Mouse (Mus musculus): ENCODE results near the gene Syngr1. TPM values are rescaled to one million over a fixed set of nuclear protein-coding genes. Genes with fewer than 3 reads are reported as not detected.
A peak's percentile ranks its signal among the peaks of the same experiment; 100 is the strongest.

Syngr1 gene
- polyA plus RNA-seq, 1 experiment from 2014 or later: 10.3 TPM

DNA sequence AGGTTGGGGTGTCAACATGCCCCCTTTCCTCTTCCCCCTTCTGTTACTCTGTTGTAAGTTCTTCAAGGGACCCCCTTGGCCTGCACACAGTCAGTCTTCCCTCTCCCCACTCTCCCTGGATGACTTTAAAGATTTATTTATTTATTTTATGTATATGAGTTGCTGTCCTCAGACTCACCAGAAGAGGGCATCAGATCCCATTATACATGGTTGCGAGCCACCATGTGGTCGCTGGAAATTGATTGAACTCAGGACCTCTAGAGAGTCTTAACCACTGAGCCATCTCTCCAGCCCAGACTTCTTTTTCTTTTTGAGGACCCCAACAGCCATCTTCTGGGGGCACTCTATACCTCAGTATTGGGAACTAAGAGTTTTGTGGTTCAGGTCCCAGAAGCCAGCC is 21.4 kb downstream of the Syngr1 start:
- no peaks in the 10 kb centered on the region for H3K27me3 ChIP-seq (ENCODE audit: insufficient read depth, low read length)
- H3K27ac ChIP-seq (ENCODE audit: low read depth): no peak overlapping the region
- H3K9ac ChIP-seq (replicated peaks): no peak overlapping the region
- ATAC-seq: no peak
- peak; percentile 60 for TF ChIP-seq CTCF (IDR thresholded peaks at IDR 0.05; ENCODE audit: low read depth)
- TF ChIP-seq EP300 (IDR thresholded peaks at IDR 0.05; ENCODE audit: low read depth): no peak
- no peaks in the 10 kb centered on the region for H3K36me3 ChIP-seq (replicated peaks; ENCODE audit: insufficient read depth, low read length)
- H3K4me1 ChIP-seq (ENCODE audit: insufficient read depth): peaks cover 6% of the 10 kb centered on the region; the same call in 1 of the 2 replicates
- WGBS (ENCODE audit: insufficient replicate concordance): 43% methylated on average over 2 of the region's 2 CpGs
- no peak overlapping the region for H3K4me3 ChIP-seq (ENCODE audit: low read depth, low read length)
- DNase-seq: no peak
- H3K9me3 ChIP-seq (ENCODE audit: low read length): no peaks in the 10 kb centered on the region
- H3K4me2 ChIP-seq (ENCODE audit: low read depth, low read length): no peak overlapping the region

DNA sequence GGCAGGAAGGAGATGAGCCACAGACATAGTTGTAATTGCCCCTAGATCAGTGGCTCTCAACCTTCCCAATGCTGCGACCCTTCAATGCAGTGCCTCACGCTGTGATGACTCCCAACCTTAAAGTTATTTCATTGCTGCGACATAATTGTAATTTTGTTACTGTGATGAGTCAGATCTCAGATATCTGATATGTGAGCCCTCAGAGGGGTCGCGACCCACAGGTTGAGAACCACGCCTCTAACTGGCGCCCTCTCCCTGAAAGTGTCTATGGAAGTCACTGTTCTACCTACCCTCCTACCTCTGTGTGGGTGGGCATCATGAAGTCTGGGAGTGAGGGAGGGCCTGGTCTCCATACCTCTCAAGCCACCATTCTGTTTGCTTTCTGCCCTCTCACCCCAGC is 23.3 kb downstream of the Syngr1 start:
- Histone ChIP-seq H3K4me1 (ENCODE audit: insufficient read depth) (peaks cover 7% of the 10 kb centered on the region; the same call in 1 of the 2 replicates), H3K4me3 (ENCODE audit: low read depth, low read length) (no peak overlapping the region), H3K36me3 (replicated peaks; ENCODE audit: insufficient read depth, low read length) (no peaks in the 10 kb centered on the region), H3K9ac (replicated peaks) (no peak overlapping the region), H3K9me3 (ENCODE audit: low read length) (no peaks in the 10 kb centered on the region), H3K27me3 (ENCODE audit: insufficient read depth, low read length) (no peaks in the 10 kb centered on the region), H3K27ac (ENCODE audit: low read depth) (no peak overlapping the region), H3K4me2 (ENCODE audit: low read depth, low read length) (no peak overlapping the region)
- TF ChIP-seq EP300 (IDR thresholded peaks at IDR 0.05; ENCODE audit: low read depth) (no peak), CTCF (IDR thresholded peaks at IDR 0.05; ENCODE audit: low read depth) (no peak)
- 90% methylated on average over 7 of the region's 7 CpGs for WGBS (ENCODE audit: insufficient replicate concordance)
- DNase-seq (no peak), ATAC-seq (no peak)

DNA sequence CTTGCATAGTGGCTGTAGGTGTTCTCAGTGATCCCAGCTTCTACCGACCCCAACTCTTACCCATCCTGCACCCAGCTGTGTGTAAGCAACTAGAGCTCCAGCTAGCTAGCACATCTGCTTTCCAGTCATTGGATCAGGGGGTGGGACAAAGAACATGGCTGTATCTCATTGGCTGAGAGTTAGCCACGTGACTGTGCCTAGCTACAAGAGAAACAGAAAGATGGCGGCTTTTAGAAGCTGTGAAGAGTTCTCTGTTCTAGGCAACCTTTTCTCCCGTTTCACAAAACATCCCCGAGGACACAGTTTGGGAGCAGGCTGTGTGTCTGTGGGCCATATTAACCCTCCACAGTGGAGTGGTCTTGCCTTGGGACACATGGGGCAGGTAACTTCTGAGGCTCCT is 24.1 kb downstream of the Syngr1 start:
- TF ChIP-seq CTCF (IDR thresholded peaks at IDR 0.05; ENCODE audit: low read depth) (no peak), EP300 (IDR thresholded peaks at IDR 0.05; ENCODE audit: low read depth) (no peak)
- H3K9ac ChIP-seq (replicated peaks): no peak overlapping the region
- no peaks in the 10 kb centered on the region for H3K36me3 ChIP-seq (replicated peaks; ENCODE audit: insufficient read depth, low read length)
- H3K27me3 ChIP-seq (ENCODE audit: insufficient read depth, low read length): no peaks in the 10 kb centered on the region
- no peak overlapping the region for H3K27ac ChIP-seq (ENCODE audit: low read depth)
- H3K9me3 ChIP-seq (ENCODE audit: low read length): no peaks in the 10 kb centered on the region
- ATAC-seq (no peak), DNase-seq (no peak)
- H3K4me2 ChIP-seq (ENCODE audit: low read depth, low read length): no peak overlapping the region
- WGBS (ENCODE audit: insufficient replicate concordance): 70% methylated on average over 5 of the region's 5 CpGs
- no peak overlapping the region for H3K4me3 ChIP-seq (ENCODE audit: low read depth, low read length)
- peaks cover 7% of the 10 kb centered on the region; the same call in 1 of the 2 replicates for H3K4me1 ChIP-seq (ENCODE audit: insufficient read depth)

DNA sequence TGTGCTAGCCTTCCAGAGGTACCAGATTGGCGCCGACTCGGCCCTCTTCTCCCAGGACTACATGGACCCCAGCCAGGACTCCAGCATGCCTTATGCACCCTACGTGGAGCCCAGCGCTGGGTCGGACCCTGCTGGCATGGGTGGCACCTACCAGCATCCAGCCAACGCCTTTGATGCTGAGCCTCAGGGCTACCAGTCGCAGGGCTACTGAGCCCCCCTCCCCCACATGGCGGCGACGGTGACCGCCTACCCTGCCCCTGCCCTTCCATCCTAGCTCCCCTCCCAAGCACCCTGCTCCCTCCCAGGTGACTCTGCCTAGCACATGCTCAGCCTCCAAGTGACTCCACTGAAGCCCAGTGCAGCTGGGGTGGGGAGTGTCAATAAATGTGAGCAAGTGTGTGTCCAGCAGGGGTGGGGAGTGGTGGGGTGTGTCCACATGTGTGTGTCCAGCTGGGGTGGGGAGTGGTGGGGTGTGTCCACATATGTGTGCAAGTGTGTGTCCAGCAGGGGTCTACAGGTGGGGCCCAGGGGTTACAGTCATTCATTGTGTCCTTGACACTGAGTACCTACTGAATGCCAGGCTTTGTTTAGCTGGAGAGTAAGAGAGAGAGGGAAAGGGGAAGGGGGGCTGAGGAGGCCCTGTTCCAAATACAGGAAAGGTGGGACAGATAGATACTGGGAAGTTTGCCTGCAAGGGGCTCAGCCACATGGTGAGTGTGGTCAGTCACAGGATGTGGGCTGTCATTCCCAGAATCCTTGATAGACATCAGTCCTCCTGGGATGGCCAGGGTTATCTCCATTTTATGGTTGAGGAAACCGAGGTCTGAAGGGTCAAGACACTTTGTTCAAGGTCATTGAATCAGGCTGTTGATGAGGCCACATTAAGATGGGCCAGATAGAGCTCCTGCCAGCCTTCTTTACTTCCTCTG is 25.0 kb downstream of the Syngr1 start:
- no peak for ATAC-seq
- no peaks in the 10 kb centered on the region for H3K9me3 ChIP-seq (ENCODE audit: low read length)
- H3K4me2 ChIP-seq (ENCODE audit: low read depth, low read length): no peak overlapping the region
- DNase-seq: no peak
- H3K27ac ChIP-seq (ENCODE audit: low read depth): peak overlapping the region; percentile 57; the same call in 1 of the 2 replicates
- no peaks in the 10 kb centered on the region for H3K27me3 ChIP-seq (ENCODE audit: insufficient read depth, low read length)
- 70% methylated on average over 13 of the region's 13 CpGs for WGBS (ENCODE audit: insufficient replicate concordance)
- no peak overlapping the region for H3K9ac ChIP-seq (replicated peaks)
- TF ChIP-seq CTCF (IDR thresholded peaks at IDR 0.05; ENCODE audit: low read depth) (no peak), EP300 (IDR thresholded peaks at IDR 0.05; ENCODE audit: low read depth) (no peak)
- no peaks in the 10 kb centered on the region for H3K36me3 ChIP-seq (replicated peaks; ENCODE audit: insufficient read depth, low read length)
- peaks cover 7% of the 10 kb centered on the region; the same call in 1 of the 2 replicates for H3K4me1 ChIP-seq (ENCODE audit: insufficient read depth)
- H3K4me3 ChIP-seq (ENCODE audit: low read depth, low read length): no peak overlapping the region

DNA sequence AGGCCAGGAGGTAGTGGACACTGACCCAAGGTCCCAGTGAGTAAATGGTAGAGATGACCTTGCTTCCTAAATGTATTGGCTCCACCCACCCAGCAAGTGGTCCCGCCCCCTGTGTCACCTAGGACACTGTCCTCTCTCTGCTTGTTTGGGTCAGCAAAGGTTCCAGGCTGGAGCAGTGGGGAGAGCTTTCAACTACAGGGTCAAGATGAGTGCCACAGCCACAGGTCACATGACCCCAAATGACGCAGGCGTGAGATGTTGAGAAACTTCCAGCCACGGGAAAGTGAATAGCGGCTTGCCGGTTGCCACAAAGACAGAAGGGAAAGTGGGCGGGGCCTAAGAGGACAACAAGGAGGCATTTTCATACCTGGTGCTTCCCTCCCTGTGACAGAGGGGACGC is 26.0 kb downstream of the Syngr1 start:
- Histone ChIP-seq H3K9me3 (ENCODE audit: low read length) (no peaks in the 10 kb centered on the region), H3K27me3 (ENCODE audit: insufficient read depth, low read length) (no peaks in the 10 kb centered on the region), H3K4me3 (ENCODE audit: low read depth, low read length) (no peak overlapping the region), H3K36me3 (replicated peaks; ENCODE audit: insufficient read depth, low read length) (no peaks in the 10 kb centered on the region), H3K27ac (ENCODE audit: low read depth) (peak overlapping the region; percentile 57; the same call in 1 of the 2 replicates), H3K4me1 (ENCODE audit: insufficient read depth) (peaks cover 7% of the 10 kb centered on the region; the same call in 1 of the 2 replicates), H3K4me2 (ENCODE audit: low read depth, low read length) (no peak overlapping the region), H3K9ac (replicated peaks) (no peak overlapping the region)
- ATAC-seq (peak; percentile 90), DNase-seq (peak; percentile 81)
- 37% methylated on average over 8 of the region's 8 CpGs for WGBS (ENCODE audit: insufficient replicate concordance)
- TF ChIP-seq EP300 (IDR thresholded peaks at IDR 0.05; ENCODE audit: low read depth) (no peak), CTCF (IDR thresholded peaks at IDR 0.05; ENCODE audit: low read depth) (no peak)

DNA sequence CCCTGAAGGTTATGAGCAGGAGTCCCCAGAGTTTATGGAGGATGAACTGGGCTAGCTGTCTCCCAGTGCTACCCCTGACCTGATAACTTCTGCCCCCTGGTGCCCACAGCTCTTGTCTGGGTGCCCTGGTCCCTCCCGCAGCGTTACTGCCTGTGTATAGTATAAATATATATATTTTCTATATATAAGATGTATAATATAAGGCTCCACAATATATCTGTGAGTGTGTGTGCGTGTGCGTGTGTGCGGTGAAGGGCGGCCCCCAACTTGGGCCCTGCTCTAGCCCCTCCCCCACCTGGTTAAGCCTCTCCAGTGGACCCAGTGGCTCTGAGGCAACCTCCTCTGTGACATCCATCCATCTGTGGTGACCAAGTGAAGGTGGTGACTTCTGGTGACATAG is 27.9 kb downstream of the Syngr1 start:
- H3K9ac ChIP-seq (replicated peaks): no peak overlapping the region
- H3K27me3 ChIP-seq (ENCODE audit: insufficient read depth, low read length): no peaks in the 10 kb centered on the region
- DNase-seq (no peak), ATAC-seq (no peak)
- WGBS (ENCODE audit: insufficient replicate concordance): 79% methylated on average over 6 of the region's 6 CpGs
- no peaks in the 10 kb centered on the region for H3K9me3 ChIP-seq (ENCODE audit: low read length)
- H3K4me2 ChIP-seq (ENCODE audit: low read depth, low read length): no peak overlapping the region
- no peak overlapping the region for H3K4me3 ChIP-seq (ENCODE audit: low read depth, low read length)
- H3K27ac ChIP-seq (ENCODE audit: low read depth): no peak overlapping the region
- peaks cover 7% of the 10 kb centered on the region; the same call in 1 of the 2 replicates for H3K4me1 ChIP-seq (ENCODE audit: insufficient read depth)
- H3K36me3 ChIP-seq (replicated peaks; ENCODE audit: insufficient read depth, low read length): no peaks in the 10 kb centered on the region
- no peak for TF ChIP-seq CTCF (IDR thresholded peaks at IDR 0.05; ENCODE audit: low read depth)
- no peak for TF ChIP-seq EP300 (IDR thresholded peaks at IDR 0.05; ENCODE audit: low read depth)

Measured in liver, postnatal 0 days (tissue).